Mouse (Mus musculus) left cerebral cortex, adult 2 months (tissue): ENCODE measurements around the gene Cdc42bpa. TPM values are rescaled to one million over a fixed set of nuclear protein-coding genes. Genes with fewer than 3 reads are reported as not detected.

Source experiments
- DNase-seq, 2 experiments: peaks; one replicate each; pipeline ENCODE4 v3.0.0; 2021 to 2022; ENCODE audit warnings: low spot score in 2 of 2, mixed read lengths in 1 of 2; ENCODE audit errors: extremely low spot score in 1 of 2
- H3K27ac ChIP-seq: fragments of 200-600 bp; 2 replicates; pipeline ENCODE4 v1.8.1; 2022
- H3K4me3 ChIP-seq: fragments of 200-600 bp; 2 replicates; pipeline ENCODE4 v1.8.1; 2022
- CTCF ChIP-seq: fragments of 200-600 bp; IDR thresholded peaks from 2 replicates; pipeline ENCODE4 v1.8.1; 2022; ENCODE audit warnings: antibody characterized with exemption, mild to moderate bottlenecking, moderate library complexity
- intact Hi-C: fragments of 180-260 bp; cut with DNase I; formaldehyde crosslinking; loops from one replicate; pipeline ENCODE4 v1.15.1; 2025
- long read RNA-seq, 2 experiments: library from polyadenylated mRNA; stranded (forward); transcript quantifications; one replicate each; pipeline ENCODE4 v2.0.0; 2021; ENCODE audit warnings: borderline mapping rate in 2 of 2
- total RNA-seq, 2 experiments: library from RNA; stranded (reverse); gene quantifications; 2 replicates each; pipeline ENCODE4 v1.2.3; 2021

The Cdc42bpa gene
- total RNA-seq, result 100 to 1,000 TPM; 261 TPM
- long read RNA-seq, experiment 1, full-length matches to known transcripts, result 18 of 77 reads
- long read RNA-seq, experiment 1, partial matches to known transcripts, result 21 of 77 reads
- long read RNA-seq, experiment 1, other reads (novel, unspliced or antisense), result 38 of 77 reads
- long read RNA-seq, experiment 2, full-length matches to known transcripts, result 12 of 59 reads
- long read RNA-seq, experiment 2, partial matches to known transcripts, result 12 of 59 reads
- long read RNA-seq, experiment 2, other reads (novel, unspliced or antisense), result 35 of 59 reads

DNA sequence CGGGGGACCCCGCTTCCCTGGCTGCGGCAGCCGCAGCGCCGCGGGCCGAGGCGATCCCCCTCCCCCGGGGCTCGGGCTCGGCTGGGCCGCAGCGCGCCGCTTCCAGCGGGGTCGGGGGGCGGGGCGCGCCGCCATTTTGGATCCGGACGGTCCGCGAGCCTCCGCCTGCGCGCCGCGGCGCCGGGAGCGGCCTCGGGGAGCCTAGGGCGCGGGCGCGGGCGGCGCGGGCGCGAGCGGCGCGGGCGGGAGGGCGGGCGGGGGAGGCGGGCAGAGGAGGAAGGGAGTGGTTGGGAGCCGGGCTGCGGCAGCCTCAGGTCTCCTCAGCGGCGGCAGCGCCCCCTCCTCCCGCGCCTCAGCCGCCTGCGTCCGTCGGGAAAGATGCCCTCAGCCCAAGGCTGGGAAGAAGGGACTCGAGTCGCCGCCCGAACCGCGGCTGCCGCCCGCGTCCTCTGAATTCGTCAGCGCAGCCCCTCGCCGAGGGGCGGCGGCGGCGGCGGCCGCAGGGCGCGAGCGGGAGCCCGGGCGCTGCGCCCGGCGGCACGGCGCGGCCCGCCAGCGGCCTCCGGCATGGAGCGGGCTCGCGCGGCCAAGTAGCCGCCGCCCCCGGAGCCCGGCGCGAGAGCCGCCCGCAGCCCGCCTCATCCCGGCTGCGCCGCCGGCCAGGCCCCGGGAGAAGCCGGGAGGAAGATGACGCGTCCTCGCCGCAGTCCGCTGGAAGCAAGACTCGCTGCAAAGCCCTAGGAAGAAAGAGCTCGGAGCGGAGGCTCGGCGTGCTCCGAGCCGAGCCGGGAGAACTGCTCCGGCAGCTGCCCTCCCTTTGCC lies at the start of gene Cdc42bpa:
Cdc42bpa (plus strand) TSS at position 752 of the 822 bp plus-strand sequence.
- intact Hi-C loops, result loop anchor here (2.0 to 10.0 kb wide), 4 partner anchors 62 to 145 kb away; no protein-coding TSS in a partner anchor

DNA sequence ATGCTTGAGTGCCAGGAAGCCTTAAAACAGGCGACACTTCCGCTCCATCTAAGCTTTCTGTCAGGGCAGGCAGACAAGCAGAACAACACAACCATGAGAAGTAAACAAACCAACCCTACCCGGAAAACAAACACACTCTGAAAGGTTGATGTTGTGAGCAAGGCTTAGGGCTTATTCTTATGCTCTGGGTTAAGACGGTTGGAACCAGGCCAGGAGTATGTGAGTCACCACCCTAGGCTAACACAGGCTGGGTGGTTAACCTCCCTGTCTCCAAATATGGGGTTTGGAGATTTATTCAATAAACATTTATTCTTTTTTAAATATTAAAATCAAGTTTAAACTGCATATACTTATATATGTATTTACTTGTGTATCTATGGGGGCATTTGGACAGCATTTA lies 46.8 kb upstream of the Cdc42bpa start:
- no peak overlapping the region for H3K27ac ChIP-seq
- intact Hi-C loops, result no loop called here
- peak in 1 of 2 experiments; percentile 5 for DNase-seq
- TF ChIP-seq CTCF, result no peak
- H3K4me3 ChIP-seq, result no peak overlapping the region

More for the DNA sequence above, at the start of gene Cdc42bpa:
- peak within 1 kb of the TSS; percentile 97 for H3K27ac ChIP-seq
- no peak for TF ChIP-seq CTCF
- H3K4me3 ChIP-seq, result peak within 1 kb of the TSS; percentile 91
- DNase-seq, result peak; percentile 73 to 76

DNA sequence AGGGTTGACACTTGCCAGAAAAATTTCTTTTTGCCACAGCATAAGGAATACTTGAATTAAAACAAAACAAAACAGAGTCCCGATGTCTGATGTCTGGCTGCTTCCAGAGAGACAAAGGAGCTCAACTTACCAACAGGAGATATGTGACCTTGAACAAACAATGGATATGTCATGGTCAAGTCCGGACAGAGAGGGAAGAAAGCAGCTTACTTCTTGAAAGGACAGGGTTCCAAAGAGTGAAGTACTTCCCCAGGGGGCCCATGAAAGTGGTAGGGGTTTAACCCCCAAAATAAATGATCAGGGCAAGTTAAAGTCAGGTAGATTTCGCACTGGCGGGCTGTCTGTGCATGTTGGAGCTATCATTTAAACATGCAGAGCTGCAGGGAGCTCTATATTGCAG lies 43.2 kb upstream of the Cdc42bpa start:
- no peak for DNase-seq
- Histone ChIP-seq H3K27ac (no peak overlapping the region), H3K4me3 (no peak overlapping the region)
- TF ChIP-seq CTCF, result no peak
- intact Hi-C loops, result no loop called here

DNA sequence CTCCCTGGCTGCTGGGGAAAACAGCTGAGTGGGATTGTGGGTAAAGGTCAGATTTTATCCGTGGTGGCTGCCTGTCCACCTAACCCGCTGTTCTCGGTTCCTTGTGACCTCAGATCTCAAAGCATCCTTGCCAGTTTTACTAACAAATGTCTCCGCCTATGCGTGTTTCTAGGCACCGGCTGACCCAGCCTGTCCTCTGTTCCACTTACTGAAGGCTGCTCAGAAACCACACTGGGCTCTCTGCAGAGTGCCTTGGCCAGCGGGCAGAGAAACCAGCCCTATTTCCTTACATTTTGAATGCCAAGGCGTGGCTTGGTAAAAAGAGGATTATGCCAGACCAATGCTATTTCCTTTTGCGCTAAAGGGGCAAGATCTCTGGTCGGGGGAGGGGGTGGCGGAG lies 42.8 kb upstream of the Cdc42bpa start:
- TF ChIP-seq CTCF, result no peak
- no peak overlapping the region for H3K4me3 ChIP-seq
- H3K27ac ChIP-seq, result no peak overlapping the region
- intact Hi-C loops, result no loop called here
- DNase-seq, result peak in 1 of 2 experiments; percentile 3

DNA sequence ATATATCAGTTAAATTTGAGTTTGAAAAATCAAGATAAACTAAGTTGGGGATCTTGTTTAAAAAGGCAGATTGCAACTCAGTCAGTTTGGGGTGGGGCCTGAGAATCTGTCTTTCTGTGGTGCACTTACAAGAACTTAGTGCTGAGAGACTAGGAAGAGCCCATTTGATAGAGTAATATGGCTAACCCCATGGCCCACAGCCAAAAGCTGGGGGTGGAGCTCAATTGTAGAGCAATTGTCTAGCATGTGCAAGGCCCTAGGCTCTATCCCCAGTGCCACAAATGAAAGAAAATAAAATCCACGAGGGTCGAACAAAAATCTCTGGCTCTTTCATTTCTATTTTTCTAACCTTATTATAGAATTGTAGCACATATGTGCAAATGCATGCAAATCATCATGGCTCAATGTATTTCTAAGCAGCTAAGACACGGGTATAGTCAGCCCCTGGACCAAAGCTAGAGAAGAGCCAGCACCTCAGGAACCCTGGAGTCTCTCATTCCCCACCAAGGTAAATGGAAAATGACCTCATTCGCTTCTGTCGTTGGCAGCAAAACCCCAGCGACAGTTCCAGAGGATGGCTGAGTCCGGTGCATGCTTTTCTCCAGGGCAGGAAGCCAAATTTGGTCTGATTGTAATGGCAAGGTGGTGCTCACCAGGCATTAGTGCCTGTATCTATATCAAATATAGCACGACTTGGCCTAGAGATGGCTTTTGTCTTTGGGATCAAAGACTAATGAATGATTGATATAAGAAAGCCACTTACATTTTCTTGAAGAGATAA lies 40.4 kb upstream of the Cdc42bpa start:
- DNase-seq, result peak in 1 of 2 experiments; percentile 4
- intact Hi-C loops, result no loop called here
- H3K4me3 ChIP-seq, result no peak overlapping the region
- TF ChIP-seq CTCF, result no peak
- H3K27ac ChIP-seq, result no peak overlapping the region

DNA sequence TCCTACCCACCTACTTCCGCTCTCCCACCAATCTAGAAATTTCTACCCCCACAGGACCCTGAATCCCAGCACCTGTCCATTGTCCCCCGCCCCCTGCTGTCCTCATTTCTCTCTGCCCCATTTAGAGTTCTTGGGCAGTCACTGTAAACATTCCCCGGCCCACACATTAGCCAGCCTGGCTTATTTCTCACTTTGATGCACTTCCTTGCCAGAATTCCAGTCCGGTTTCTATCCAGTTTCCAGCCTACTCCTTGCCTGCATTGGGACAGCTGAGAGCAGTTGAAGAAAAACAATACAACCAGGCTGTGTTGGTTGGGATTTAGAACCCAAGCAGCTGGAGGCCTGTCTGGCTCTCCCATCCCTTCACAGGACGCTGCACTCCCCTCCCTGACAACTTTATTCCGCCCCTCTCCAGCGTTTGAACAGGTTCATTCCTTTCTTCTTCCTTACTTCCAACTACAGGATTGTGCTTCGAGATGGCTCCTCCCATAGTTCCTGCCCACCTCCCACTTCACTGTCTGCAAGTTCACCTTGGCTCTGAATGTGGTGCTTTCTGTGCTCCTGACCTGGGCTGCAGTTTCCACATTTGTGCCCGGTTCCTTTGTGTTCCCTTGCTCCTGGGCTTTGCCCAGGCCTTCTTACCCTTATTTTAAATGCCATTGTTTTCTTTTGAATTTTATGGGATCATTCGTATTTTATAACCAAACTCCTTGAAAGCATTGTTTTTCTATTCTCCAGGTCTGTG lies 36.4 kb upstream of the Cdc42bpa start:
- DNase-seq, result peak in 1 of 2 experiments; percentile 33
- TF ChIP-seq CTCF, result no peak
- H3K27ac ChIP-seq, result peak overlapping the region; percentile 61; the same call in 1 of the 2 replicates
- H3K4me3 ChIP-seq, result no peak overlapping the region
- intact Hi-C loops, result no loop called here

DNA sequence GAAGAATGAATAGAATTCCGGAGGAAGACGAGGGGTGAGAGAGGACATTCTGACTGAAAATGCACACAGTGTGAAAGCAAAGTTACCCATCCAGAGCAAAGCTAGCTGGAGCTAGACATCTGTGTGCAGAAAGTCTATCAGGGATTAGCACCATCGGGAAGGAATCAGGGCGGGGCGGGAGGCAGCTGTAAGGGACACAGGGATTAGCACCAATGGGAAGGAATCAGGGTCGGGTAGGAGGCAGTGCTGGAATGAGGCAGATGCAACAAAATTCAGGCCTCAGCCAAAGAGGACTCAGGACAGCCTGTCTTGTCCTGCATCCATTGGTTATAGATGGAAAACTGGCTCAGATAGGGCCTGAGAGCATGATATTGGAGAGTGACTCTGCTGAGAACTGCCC lies 34.0 kb upstream of the Cdc42bpa start:
- intact Hi-C loops, result no loop called here
- H3K27ac ChIP-seq, result no peak overlapping the region
- no peak overlapping the region for H3K4me3 ChIP-seq
- DNase-seq, result no peak
- TF ChIP-seq CTCF, result no peak

DNA sequence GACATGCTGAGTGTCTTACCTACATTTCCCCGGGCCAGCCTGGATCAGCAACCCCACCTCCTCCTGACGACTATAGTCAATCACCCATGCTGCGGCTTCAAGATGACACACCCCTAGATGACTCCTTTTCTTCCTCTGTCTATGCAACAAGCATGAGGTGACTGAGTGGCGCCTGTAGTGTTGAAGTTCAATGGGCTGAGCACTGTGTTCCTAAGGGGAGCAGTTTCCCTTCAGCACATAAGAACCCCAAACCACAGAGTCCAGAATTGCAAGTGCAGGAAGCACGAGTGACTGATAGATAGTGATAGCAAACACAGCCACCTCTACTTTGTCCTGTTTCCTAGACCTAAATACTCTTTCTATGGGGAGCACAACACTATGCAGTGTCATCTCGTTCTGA lies 33.2 kb upstream of the Cdc42bpa start:
- intact Hi-C loops, result no loop called here
- no peak for DNase-seq
- TF ChIP-seq CTCF, result no peak

DNA sequence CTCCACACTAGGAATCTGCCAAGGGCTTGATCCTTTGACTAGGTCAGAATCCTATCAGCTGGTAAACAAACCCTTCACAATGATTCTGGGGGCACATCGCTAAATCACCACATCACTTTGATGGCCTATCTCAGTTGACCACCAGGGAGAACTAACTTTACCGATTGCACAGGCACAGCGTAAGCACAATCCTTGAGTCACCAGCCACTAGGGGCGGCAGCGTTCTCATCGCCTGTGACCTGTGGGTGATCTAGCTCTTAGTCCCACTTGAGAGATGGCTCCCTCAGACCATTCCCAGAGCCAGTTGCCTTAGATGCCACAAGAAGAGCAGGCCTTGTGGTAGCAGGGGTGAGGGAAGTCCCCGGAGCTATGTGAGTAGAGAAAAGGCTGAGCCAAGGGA lies 31.4 kb upstream of the Cdc42bpa start:
- intact Hi-C loops, result no loop called here
- TF ChIP-seq CTCF, result peak; percentile 19
- Histone ChIP-seq H3K4me3 (no peak overlapping the region), H3K27ac (no peak overlapping the region)
- DNase-seq, result no peak

More for the DNA sequence above, 33.2 kb upstream of the Cdc42bpa start:
- H3K27ac ChIP-seq, result no peak overlapping the region
- H3K4me3 ChIP-seq, result no peak overlapping the region

DNA sequence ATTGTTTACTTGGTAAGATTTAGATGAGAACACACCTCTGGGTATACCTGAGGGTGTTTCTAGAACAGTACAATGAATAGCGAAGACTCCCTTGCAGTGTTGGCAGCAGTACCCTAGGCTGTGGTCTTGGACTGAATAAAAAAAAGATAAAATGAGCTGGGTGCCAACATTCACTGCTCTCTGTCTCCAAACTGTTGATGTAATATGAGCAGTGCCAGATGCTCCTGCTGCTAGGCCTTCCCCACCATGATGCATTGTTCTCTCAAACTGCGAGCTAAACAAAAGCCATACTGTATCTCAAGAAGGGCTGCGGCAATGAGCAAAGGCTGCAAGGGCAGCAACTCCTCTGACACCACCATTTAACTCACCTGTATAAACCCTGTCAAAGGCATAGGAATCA lies 29.0 kb upstream of the Cdc42bpa start:
- intact Hi-C loops, result no loop called here
- no peak for DNase-seq
- TF ChIP-seq CTCF, result no peak
- H3K4me3 ChIP-seq, result no peak overlapping the region
- no peak overlapping the region for H3K27ac ChIP-seq

DNA sequence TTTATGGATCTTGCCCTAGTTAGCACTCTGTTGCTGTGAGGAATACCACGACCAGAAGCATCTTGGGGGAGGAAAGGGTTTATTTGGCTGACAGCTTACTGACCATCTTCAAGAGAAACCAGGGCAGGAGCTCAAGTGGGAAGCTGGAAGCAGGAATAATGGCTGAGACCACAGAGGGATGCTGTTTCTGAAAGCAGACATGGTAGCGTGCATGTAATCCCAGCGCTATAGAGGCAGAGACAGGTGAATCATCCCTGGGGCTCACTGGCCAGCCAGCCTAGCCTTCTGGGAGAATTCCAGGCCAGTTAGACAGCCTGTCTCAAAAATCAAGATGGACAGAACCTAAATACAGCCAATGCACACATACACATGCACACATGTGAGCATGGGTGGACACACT lies 26.2 kb upstream of the Cdc42bpa start:
- no peak for TF ChIP-seq CTCF
- Histone ChIP-seq H3K27ac (no peak overlapping the region), H3K4me3 (no peak overlapping the region)
- intact Hi-C loops, result no loop called here
- DNase-seq, result no peak
